Mouse (Mus musculus) spleen, postnatal 0 days (tissue): ENCODE measurements around the gene Il10rb. TPM values are rescaled to one million over a fixed set of nuclear protein-coding genes. Genes with fewer than 3 reads are reported as not detected.

Experiments used
- polyA plus RNA-seq: library from polyadenylated mRNA; unstranded; fragments of >200 nt; fragmentation: Nextera tagmentation; extraction: Ambion mirVana; gene quantifications from 2 replicates; pipeline ENCODE4 v1.2.1, GENCODE M21; 2015

The Il10rb gene
- 37.2 and 42.3 TPM in 2 replicates for polyA plus RNA-seq

GRCm38 (mm10) chr16:91405640-91406584, at the start of gene Il10rb:
Gene Il10rb (plus strand): TSS chr16:91406164.

GRCm38 (mm10) chr16:91372577-91373472, 33.1 kb upstream of the Il10rb start, which contains the start of gene Ifnar2:
Gene Ifnar2 (plus strand): TSS chr16:91372783.

GRCm38 (mm10) chr16:91391421-91391820, 14.5 kb upstream of the Il10rb start, which contains the start of gene Gm21970:
Gene Gm21970 (plus strand): TSS chr16:91391721.

Other genes with a start within 250 kb of the Il10rb start
- gene Olig2, start 180.7 kb upstream of the Il10rb start, polyA plus RNA-seq: not detected in 2 replicates
- 0.06 TPM in 1 of 2 replicates, not detected in the other for gene Olig1, start 136.4 kb upstream of the Il10rb start, polyA plus RNA-seq
- gene Ifnar2, start 33.4 kb upstream of the Il10rb start, polyA plus RNA-seq: 75.0 and 87.8 TPM in 2 replicates
- not detected in 2 replicates for gene Gm21970, start 14.4 kb upstream of the Il10rb start, polyA plus RNA-seq
- gene Ifnar1, start 79.1 kb downstream of the Il10rb start, polyA plus RNA-seq: 20.7 and 25.3 TPM in 2 replicates
- gene Ifngr2, start 140.9 kb downstream of the Il10rb start, polyA plus RNA-seq: 28.0 and 31.7 TPM in 2 replicates
- 16.6 and 21.8 TPM in 2 replicates for gene Tmem50b, start 191.6 kb downstream of the Il10rb start, polyA plus RNA-seq
- gene Dnajc28, start 212.9 kb downstream of the Il10rb start, polyA plus RNA-seq: 2.6 and 2.8 TPM in 2 replicates
- 94.2 and 94.3 TPM in 2 replicates for gene Gart, start 240.8 kb downstream of the Il10rb start, polyA plus RNA-seq
- 96.2 and 109 TPM in 2 replicates for gene Son, start 241.3 kb downstream of the Il10rb start, polyA plus RNA-seq